Mouse (Mus musculus) heart, postnatal 0 days (tissue): ENCODE results near the gene Zfp775.

Source experiments
- CTCF ChIP-seq: IDR thresholded peaks from 2 replicates; pipeline ENCODE4 v1.5.1; 2016; ENCODE audit warnings: antibody characterized with exemption, control low read depth, low read depth
- EP300 ChIP-seq: IDR thresholded peaks from 2 replicates; pipeline ENCODE4 v1.6.1; 2016; ENCODE audit warnings: antibody characterized with exemption, low read depth

- TF ChIP-seq EP300 (no peak), CTCF (no peak)
Measured at GRCm38 (mm10) chr6:48609512-48609911, 7.6 kb downstream of the Zfp775 start.
